Mouse (Mus musculus) adrenal gland, postnatal 14 days (tissue): ENCODE data around the gene Dst. TPM values are rescaled to one million over a fixed set of nuclear protein-coding genes. Genes with fewer than 3 reads are reported as not detected.

Source experiments
- DNase-seq: peaks from one replicate; pipeline ENCODE4 v3.0.0; 2021; ENCODE audit warnings: mixed read lengths
- total RNA-seq: library from RNA; stranded (reverse); gene quantifications from 2 replicates; pipeline ENCODE4 v1.2.3, GENCODE M21; 2021

Dst gene
- total RNA-seq, 1 experiment from 2014 or later, result 125 TPM

DNA sequence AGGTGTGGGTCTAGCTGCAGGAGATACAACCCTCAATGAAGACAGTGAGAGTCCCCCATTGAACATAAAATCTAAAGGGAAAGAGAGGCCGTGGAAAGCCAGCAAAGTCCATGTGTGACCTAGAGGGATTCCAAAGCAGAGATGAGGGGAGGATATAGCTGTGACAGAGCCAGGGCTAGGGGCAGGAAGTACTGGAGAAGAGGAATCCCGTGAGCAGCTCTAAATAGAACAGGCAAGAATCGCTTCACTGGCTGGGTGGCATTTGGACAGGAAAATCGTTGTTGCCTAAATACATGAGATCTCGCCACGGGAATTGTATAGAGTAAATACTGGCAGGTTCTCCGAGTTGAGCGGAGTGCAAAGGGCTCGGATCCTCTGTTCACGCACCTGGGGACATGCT is 336.7 kb downstream of the Dst start:
- no peak for DNase-seq

DNA sequence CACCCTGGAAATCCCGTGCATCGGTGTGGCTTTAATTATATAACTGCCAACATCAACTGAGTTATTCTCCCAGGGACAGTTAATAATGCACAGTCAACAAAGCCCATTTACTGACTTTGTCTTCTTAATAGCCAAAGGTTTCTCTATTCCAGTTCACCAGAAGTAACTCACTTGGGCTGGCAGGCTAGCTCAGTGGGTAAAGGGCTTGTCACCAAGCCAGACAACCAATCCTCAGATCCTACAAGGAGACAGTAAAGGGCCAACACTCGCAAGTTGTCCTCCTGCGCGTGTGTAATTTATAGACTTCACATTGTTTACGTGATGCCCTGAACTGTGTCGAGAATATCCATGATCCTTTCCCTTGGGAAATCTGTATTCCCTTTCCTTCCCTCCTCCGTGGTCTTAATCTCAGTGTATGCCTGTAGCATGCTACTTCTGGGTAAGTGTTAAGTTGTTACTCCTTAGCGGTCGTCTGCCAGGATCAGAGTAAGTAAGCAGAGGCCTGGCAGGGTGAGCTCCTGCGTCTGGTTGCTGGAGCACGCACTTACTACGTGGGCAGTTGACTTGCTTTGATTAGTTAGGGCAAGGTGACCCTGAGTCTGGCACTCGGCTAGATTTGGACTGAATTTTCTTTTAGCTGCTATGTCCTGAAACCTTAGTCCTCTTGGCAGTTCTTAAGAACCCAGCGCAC is 338.1 kb downstream of the Dst start:
- peak; percentile 13 for DNase-seq

- DNase-seq, result no peak
Measured at GRCm38 (mm10) chr1:34246642-34246987, 338.6 kb downstream of the Dst start.

DNA sequence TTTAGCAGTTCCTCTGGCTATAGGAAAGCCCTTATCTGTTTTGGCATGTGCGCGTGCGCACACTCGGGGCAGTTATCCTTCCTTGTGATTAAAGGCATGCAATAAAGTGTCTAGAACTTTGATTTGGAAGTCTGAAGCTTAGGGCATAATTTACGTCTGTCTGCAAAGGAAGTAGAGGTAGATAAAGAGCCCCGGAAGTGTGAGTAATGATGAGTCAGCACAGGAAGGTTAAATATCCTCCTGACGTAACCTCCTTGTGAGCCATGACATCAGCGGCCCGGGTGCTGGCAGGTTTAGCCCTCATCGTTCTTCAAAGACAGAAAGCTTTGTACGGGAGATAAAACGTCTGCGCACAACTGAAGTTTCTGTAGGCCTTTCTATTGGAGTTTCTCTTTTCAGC is 343.1 kb downstream of the Dst start:
- DNase-seq, result peak; percentile 75

DNA sequence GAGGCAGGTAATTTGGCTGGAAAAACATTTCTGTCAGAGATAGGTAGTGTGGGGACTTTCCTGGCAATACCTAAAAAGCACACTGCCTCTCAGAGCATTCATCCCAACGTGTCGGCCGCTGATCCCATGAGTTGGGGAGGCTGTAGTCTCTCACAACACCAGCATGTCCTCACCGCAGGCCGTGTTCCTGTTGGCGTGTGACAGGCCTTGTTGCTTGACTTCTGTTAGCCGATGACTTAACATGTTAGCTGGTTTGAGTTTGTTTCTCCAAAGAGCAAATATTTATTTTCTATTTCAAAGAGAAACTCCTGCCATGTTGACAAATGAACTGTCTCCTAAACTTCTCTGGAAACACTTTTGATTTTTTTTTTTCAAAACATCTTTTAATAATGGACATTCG is 344.2 kb downstream of the Dst start:
- no peak for DNase-seq

DNA sequence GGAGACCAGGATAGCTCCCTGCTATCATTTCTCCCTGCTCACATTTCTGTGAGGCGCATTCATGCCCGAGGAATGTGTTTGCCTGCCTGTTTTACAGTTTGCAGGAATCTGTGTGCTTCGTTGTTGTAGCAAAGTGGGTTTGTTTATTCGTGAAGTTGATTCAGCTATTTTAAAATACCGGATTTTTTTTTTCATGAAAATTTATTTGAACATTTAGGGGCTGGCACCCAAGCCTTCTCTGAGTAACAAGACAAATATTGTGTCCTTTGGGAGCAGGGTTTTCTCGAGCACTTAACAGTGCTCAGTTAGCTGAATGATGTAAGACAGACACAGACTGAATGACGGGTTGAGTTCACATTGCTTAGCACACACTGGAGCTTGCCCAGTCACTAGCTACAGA is 345.9 kb downstream of the Dst start:
- no peak for DNase-seq

DNA sequence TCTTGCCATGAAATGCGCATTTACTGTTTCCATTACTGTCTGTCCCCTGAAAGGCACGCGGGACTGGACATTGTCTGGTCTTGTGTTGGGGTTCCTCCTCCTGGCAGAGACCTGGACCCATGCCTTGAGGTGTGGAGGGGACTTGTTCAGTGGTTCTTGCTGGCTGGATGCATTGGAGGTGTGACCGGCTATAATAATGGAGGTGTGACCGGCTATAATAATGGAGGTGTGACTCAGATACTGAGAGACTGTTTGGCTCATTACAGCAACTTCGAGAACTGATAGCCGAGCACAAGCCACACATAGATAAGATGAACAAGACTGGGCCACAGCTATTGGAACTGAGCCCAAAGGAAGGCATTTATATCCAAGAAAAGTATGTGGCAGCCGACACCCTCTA is 351.9 kb downstream of the Dst start:
- no peak for DNase-seq

DNA sequence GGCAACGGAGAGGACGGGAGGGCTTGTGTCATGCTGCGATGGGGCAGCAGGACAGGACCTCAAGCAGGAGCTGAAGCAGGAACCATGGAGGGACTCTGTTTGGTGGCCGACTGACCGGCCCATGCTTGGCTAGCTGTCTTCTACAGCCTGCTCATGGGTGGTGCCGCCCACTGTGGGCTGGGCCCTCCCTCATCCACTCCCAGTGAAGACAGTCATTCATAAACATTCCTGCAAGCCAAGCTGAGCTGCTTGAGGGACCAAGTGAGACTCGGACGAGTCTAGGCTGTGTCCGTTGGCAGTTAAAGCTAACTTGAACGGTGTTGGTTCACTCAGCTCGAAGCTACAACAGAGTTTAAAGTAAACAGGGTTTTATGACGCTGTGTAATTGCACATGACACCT is 353.0 kb downstream of the Dst start:
- no peak for DNase-seq

- DNase-seq, result no peak
Measured at GRCm38 (mm10) chr1:34268520-34268919, 360.5 kb downstream of the Dst start.

- no peak for DNase-seq
Measured at GRCm38 (mm10) chr1:34269578-34269977, 361.6 kb downstream of the Dst start.

- no peak for DNase-seq
Measured at GRCm38 (mm10) chr1:34273922-34274321, 365.9 kb downstream of the Dst start.

GRCm38 (mm10) chr1:34275787-34276186 is 367.8 kb downstream of the Dst start:
- no peak for DNase-seq

GRCm38 (mm10) chr1:34276756-34277155 is 368.7 kb downstream of the Dst start:
- no peak for DNase-seq

DNA sequence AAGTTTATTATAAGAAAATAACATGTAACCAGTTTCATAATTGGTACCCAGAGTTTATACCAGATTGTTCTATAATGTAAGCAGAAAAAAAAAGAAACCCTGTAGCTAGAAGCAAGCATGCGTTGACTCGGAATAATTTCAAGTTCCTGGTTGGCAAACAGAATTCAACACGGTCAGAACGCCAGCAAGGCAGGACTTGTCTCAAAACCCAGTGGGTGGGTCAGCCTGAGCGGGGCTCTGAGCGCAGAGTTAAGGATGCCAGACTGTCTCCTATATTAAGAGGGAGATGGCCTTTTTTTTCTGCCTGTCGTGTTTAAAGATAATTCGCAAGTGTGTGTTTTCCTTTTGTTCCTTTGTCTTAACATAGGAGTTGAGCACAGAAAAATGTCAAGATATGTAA is 369.2 kb downstream of the Dst start:
- DNase-seq, result no peak

- no peak for DNase-seq
Measured at GRCm38 (mm10) chr1:34283502-34283901, 375.5 kb downstream of the Dst start.

DNA sequence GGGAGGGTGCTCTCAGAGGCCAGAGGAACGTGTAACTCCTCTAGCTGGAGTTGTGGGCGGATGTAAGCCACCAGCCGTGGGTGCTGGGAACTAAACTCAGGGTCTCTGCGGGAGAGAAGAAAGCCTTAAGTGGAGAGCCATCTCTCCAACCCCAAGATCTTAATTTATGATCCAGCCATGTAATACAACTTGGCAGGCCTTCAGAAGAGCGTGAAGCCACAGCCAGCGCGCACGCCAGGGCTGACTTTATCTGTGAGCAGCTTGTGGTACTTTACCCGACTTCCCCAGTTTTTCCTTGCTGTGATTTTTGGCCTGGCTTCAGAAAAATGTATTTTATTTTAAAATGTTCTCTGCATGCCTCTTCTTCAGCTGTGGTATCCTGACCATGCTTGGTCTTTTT is 377.0 kb downstream of the Dst start:
- peak; percentile 31 for DNase-seq

GRCm38 (mm10) chr1:34287731-34288130 is 379.7 kb downstream of the Dst start:
- no peak for DNase-seq

- peak; percentile 43 for DNase-seq
Measured at GRCm38 (mm10) chr1:34288181-34288580, 380.2 kb downstream of the Dst start.

DNA sequence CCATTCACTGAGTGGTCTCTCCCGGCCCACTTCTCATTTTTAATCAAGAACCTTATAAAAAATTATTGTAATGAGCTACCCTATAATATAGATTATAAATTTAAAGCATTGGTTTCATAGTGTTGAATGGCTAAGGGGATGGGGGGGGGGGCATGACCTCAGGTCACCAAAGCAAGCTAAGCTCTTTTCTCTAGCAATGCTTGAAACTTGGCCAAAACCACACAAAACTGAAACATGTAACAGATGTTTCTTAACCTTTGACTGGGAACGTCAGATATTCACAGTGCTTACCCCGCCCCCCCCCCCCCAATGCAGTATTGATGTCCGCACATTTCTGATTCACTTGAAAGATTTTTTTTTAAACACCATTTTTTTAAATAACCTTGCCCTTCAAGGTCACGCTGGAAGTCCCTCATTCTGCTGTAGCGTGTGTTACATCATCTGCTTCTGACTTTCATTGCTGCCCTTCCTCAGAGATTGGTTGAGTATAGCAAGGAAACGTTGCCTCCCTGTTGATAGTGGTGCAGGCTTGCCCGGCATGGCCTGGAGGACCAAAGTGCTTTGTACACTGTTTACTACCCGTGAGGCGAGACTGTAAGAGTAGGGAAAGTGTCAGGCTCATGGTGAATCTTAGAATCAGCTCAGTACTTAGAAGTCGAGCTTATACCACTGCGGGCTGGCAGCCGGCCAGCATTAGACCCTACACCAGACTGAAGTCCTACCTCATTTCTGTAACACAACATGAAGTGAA is 380.9 kb downstream of the Dst start:
- DNase-seq, result peak; percentile 27

GRCm38 (mm10) chr1:34289472-34289748 is 381.4 kb downstream of the Dst start:
- DNase-seq, result no peak

- DNase-seq, result peak; percentile 37
Measured at GRCm38 (mm10) chr1:34290321-34290720, 382.3 kb downstream of the Dst start.

DNA sequence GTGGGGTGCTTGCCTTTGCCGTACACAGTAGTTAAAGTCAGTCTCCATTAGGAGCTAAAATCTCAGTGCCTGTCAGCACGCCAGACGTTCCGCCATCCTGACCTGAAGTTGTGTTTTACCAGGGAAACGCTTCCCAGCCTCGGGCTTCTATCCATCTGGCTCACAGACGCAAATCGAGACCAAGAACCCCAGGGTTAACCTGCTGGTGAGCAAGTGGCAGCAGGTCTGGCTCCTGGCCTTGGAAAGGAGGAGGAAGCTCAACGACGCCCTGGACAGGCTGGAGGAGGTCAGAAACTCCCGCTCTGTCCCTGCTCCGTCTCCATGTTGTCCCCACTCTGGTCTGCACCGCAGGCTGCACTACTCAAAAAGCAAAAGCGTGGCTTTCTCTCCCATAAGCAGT is 385.2 kb downstream of the Dst start:
- no peak for DNase-seq

DNA sequence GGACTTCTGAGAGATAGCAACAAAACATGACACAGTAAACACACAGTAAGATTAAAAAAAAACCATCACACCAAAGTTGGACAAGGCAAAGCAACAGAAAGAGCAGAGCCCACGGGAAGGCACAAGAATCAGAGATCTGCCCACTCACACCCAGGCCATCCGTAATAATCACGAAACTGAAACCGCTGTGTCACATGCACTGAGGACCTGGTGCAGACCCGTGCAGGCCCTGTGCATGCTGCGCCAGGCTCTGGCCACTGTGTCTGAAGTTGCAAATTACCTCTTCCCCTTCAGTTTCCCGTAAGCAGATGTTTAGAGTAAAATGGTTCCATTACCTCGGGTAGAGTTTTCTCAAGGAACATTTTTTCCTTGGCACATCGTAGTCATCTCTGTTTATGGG is 389.6 kb downstream of the Dst start:
- DNase-seq, result no peak

DNA sequence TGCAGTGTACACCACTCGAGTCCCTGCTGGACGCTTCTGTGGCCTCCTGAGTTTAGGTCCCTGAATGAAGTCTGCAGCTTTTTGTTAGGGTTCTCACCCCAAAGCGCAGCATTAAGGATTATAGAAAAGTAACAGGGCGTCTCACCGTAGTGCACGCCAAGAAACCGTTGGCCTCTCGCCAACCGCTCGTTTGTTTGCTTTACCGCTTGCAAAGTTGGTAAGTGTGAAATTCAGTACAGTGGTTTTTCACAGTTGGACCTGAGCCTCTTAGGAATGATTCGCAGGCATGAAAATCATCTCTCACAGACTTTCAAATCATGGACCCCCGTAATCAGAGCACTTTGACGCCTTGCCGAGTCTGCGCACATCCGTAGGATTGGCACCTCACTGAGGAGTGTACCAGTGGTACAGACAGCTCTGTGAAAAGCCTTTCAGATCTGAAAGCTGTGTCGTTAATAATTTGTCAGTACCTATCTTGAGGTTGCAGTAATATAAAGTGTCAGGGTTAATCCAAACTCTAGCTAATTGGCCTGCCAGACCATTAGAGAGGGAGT is 390.7 kb downstream of the Dst start:
- DNase-seq, result no peak
